Mouse (Mus musculus) kidney, postnatal 10 days (tissue): ENCODE data around the gene Gsc2.
"Not testable (repeated sequence)": the region's sequence is repeated elsewhere in the genome, so short reads cannot be mapped to it uniquely, and the experiment has no call there.

Experiments
- DNase-seq: peaks from one replicate; pipeline ENCODE4 v3.0.0; 2021; ENCODE audit warnings: mixed read lengths

The Gsc2 gene

GRCm38 (mm10) chr16:17914307-17915249 is at the start of gene Gsc2:
Gsc2 (minus strand) TSS chr16:17915059.
- DNase-seq: no peak

GRCm38 (mm10) chr16:17962091-17962490 is 47.2 kb upstream of the Gsc2 start:
- no peak for DNase-seq

DNA sequence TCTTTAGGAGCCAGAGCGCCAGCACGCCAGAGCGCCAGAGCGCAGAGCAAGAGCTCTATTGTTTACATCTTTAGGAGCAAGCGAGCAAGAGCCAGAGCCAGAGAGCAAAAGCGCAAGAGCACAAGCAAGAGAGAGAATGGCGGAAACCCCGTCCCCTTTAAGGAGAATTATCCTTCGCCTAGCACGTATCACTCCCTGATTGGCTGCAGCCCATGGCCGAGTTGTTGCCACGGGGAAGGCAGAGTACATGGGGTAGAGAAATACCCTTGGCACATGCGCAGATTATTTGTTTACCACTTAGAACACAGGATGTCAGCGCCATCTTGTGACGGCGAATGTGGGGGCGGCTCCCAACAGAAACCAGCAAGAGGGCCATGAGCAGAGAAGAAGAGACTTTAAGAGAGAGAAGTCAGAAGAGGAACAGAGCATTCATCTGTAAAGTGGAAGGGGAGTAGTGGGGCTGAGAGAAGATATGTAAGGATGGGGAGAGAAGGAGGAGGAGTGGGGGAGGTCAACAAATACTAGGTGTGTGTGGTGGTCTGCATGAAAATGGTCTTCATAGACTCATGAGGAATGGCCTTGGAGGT is 41.3 kb upstream of the Gsc2 start:
- DNase-seq: not testable (repeated sequence)

- DNase-seq: no peak
Observed at GRCm38 (mm10) chr16:17951618-17952017, 36.8 kb upstream of the Gsc2 start.

DNA sequence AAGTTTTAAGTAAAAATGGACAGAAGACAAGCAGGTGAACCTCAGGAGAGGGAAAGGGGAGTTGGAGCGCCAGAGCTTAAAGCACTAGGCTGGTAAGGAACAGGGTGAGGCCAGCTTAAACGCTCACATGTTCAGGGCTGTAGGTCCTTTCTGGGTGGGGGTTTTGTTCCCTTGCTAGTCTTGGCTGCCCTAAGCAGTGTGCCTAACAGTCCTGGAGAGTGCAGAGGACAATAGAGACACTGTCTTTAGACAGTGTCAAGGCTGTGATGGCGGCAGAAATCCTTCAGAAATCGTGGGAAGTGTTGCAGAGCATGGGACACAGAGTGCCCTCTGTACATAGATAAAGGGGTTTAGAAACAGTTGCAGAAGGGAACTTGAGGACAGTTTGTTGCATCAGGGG is 35.2 kb upstream of the Gsc2 start:
- no peak for DNase-seq

DNA sequence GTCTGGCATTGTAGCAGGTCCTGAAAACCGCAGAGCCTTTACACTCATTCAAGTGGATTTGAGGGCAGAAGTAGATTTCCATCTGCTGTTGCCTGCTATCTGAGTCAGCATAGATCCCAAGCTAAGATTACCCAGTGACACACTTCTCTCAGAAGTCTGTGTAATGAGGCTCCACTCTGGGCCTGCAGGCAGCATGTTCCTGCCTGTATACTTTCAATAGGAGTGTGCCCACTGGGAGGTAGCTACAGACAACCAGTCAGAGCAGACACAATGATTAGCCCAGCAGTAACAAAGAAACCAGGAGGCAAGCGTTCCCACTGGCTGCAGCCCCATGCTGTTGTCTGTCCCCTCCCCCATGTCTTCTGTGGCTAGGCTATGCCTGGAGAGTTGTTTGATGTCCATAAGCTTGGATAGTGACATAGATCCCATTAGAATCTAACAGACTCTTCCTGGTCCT is 34.6 kb upstream of the Gsc2 start:
- no peak for DNase-seq

DNA sequence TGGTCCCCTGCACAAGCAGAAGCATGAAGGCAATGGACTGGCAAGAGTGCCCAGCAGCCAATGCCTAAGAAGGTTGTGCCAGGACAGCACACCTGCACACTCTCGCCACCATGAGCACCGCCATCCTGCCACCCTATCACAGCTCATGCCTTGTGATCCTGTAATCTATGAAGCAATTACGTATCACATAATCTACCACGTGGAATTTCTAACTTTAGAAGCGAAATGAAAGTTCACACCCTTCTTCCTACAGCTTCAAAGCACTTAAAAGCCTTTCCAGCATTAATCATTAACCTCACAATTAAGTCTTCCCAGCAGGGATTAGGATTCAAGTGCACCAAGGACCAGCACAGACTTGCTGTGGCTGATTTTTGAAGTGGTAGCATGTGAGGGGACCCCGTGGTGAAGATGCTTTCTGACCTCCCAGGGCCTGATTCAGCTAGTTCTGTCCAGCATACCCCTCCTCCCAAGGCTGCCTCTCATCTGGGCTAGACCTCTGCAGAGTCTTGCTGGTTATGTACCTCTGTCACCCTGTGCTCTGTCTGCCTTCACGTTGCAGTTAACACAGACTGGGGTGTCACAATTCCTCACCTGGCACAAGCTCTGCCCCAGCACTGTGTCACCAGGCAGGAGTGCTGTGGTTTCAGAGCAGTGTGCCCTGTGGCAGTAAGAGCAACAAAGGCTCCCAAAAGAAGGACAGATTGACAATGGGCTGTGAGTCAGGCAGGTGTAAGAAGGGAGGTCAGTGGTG is 30.4 kb upstream of the Gsc2 start:
- DNase-seq: peak; percentile 62

- no peak for DNase-seq
Observed at GRCm38 (mm10) chr16:17943466-17943865, 28.6 kb upstream of the Gsc2 start.

DNA sequence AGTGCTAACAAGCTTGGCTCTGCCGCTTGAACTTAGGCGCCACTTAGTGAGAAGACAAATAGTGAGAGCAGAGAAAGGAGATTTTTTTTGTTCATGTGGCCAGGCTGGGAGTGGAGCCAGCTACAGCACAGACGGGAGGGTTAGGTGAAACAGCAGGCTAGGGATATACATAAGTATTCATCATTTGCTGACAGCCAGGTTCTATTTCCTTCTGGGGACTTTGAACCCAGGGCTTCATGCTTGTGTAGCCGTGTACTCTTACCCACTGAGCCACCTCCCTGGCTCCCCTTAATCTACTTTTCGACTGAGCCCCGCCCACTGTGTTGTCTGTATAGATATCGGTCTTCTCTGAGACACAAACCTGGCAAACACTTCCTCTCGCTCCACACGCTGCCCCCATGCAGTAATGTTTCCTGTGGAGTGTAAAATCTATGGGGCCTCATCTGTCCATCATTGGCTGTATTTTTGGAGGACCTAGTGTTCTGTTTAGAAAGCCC is 24.4 kb upstream of the Gsc2 start:
- DNase-seq: peak; percentile 21

DNA sequence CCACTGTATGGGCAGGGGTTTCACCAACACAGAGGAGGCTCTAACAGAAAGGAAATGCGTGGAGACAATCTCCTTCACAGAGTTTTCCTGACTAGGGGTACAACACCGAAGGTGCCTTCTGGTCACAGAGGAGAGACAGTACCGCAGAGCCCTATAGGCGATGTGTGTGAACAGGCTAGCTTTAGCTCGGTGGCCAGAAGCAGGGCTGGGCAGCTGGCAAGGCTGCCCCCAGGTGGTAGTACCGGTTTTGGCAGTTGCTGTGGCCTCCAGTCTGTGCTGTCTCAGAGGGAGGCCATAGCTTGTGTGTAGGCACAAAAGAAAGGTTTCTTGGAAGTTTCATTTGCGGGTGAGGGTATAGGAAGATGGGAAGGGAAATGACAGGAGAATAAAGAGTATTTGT is 24.0 kb upstream of the Gsc2 start:
- peak; percentile 79 for DNase-seq

GRCm38 (mm10) chr16:17938187-17938586 is 23.3 kb upstream of the Gsc2 start:
- DNase-seq: no peak

DNA sequence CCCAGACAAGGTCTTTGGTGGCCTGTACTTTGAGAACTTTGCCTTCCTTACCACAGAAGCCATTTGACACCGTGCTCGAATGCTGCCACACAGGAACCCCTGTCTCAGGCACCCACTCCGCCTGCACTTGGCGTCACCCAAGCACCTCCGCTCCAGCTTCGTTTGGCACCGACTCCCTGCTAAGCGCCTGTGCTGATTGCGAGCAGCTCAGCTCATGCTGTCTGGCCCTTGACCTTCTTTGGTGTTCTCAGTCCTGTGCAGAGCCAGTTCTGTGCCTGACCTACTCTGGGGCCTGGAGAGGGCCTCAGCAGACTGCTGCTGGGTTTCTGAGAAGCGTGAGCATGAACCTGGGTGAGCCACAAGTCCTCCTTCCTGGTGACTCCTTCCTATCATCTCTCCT is 21.9 kb upstream of the Gsc2 start:
- DNase-seq: peak; percentile 6

DNA sequence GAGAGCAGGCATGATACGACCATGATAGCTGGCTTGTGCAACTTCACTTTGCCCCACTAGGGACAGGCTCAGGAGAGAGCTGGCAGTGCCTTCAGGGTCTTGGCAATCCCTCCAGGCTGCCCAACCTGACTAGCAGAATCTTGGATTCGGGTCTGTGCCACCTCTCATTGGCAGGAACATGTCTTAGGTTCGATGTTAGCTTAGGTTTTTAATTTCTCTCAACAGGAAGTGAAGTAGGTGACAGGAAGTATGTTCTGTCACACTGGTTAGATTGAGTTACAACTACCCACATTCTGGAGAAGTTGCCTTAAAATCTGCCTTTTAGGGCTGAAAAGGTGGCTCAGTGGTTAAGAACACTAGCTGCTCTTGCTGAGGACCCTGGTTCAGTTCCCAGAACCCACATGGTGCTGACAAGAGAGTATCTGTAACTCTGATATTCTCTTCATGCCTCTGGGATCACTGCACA is 19.6 kb upstream of the Gsc2 start:
- DNase-seq: no peak

DNA sequence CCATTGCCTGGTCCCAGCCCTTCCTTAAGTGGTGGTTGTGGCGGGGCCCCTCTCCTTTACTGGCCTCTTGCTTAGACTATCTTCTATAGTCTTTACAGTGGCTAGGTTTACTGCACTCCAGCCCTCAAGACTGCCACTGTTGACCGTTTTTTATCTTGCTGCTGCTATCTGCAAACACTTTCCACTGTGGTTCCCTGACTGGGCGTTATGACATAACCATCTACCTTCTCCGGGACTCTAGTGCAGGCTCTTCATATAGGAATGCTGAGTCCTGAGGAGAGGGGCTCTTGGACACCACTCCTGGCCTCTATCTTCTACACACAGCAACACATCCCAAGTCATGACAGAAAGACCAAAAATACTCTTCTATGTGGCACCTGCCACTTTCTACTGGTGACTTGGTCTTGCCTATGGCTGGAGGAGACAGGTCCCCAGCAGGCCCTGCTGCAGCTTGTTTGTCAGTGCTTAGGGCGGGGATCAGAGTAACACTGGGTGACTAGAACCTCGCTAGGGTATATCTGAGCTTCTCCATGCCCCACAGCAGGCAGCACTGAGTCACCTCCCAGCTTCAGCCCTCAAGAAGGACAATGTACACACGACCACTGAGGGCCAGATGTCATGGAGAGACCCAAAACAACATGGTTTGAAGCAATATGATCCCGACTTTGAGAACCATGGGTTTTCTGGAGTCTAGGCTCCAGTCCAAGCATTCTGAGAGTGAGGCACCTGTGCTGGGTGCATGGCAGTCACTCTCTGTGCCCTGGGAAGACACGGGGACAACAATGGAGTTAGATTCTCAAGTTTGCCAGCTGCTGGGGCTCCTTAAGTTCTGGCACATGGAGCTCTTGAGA is 19.0 kb upstream of the Gsc2 start:
- DNase-seq: no peak

GRCm38 (mm10) chr16:17931906-17932460 is 17.1 kb upstream of the Gsc2 start:
- no peak for DNase-seq

- DNase-seq: no peak
Observed at GRCm38 (mm10) chr16:17929631-17930030, 14.8 kb upstream of the Gsc2 start.

DNA sequence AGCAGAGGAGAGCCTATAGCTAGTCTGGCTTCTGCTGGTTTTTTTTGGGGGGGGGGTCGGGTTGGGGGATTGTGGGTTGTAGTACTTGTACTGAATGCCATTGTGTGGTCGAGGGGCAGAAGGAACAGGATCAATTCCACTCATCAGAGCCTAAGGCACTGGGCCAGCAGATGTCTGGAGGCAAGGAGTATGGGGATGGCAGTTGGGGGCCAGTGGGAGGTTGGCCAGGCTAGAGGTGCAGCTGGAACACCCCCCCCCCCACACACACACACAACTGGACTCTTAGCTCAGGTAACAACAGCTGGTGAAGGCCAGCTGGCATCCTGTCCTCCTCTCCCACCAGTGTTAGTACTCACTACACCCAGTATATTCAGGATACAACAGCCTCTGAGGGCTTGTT is 14.4 kb upstream of the Gsc2 start:
- no peak for DNase-seq

DNA sequence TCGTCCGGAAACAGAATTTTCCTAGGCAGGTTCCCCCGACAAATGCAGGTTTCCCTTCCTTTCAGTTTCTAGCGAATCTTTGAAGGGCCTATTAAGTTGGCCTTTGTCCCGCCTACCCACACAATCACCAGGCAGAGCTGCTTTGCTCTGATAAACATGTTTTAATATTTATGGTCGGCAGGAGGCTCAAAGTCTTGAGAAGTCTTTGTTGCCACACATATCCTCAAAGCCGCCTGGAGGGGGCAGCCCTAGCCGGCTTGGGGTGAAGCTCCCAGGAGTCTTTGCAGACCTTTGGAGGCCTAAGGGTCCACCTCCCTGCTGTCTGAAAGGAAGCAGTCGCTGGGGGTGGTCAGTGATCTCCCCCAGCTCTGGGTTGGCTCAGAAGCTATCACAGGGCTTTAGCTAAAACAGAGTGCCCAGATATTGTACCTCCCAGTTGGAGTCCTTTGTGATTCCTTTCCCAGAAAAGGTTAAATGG is 13.8 kb upstream of the Gsc2 start:
- peak; percentile 88 for DNase-seq

DNA sequence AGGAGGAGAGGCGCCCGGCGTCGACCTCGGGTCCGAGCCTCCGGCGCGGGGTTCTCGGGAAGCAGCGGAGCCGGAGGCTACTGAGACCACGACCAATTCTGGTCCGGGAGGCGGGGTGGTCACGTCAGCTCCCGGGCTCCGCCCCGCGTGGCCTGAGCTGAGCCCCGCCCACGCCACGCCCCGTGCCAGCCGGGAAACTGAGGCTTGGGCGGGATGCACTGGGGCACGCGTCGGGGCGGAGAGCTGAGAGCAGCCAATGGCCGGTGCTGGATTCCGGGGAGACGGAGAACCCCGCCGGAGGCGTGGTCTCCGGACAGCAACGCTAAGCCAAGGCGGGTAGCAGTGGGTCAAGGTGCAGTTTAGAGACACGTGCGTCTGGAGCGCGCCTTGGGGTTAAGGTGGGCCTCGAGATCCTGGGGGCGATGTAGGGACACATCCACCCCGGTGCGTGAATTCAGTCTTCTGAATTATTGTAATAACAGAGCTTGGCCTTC is 13.3 kb upstream of the Gsc2 start, which contains the start of gene Slc25a1:
Gene Slc25a1 (minus strand): TSS at position 133 of the 494 bp plus-strand sequence.
- peak; percentile 89 for DNase-seq

- peak; percentile 76 for DNase-seq
Observed at GRCm38 (mm10) chr16:17927351-17928082, 12.7 kb upstream of the Gsc2 start.

- DNase-seq: peak; percentile 67
Observed at GRCm38 (mm10) chr16:17922163-17922538, 7.3 kb upstream of the Gsc2 start.
